Mouse (Mus musculus): ENCODE results near the gene Fam213b.

Gene Fam213b

DNA sequence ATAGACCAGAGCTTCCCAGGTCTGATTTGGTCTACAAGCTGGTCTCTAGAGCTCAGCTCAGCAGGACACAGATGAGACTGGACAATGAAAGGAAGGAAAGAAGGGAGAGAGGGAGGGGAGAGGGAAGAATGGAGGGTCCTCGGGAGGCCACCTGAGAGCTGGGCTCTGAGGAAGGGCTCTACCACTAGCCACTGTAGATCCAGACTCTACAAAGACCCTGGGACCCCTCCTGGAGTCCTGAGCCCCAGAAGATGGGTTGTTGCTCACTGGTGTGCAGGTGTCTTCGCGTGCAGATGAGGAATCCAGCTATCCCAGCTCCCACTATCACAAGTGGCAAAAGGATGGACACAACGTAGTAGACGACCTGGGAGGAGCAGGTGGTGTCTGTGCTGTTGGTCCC is 24.0 kb upstream of the Fam213b start:
- no peak for DNase-seq (ENCODE audit: low spot score in 2 of 2)

DNA sequence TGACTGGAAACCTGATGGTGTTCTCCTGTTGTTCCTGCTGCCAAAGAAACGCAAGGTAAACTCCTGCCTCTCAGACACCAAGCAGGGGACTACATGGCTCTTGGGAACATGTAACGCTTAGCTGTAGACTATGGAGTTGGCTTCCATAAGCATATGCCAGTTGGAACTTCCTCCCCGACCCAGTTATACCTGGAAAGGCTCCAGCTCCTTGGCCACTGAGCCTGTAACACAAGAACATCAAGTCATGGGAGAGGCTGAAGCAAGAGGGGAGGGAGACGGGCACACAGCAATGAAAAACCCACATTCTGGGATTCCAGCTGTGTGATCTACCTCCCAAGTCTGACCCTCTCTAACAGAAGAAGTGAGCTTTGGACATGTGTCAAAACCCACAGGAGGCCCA is 23.4 kb upstream of the Fam213b start:
- no peak for DNase-seq (ENCODE audit: low spot score in 2 of 2)

DNA sequence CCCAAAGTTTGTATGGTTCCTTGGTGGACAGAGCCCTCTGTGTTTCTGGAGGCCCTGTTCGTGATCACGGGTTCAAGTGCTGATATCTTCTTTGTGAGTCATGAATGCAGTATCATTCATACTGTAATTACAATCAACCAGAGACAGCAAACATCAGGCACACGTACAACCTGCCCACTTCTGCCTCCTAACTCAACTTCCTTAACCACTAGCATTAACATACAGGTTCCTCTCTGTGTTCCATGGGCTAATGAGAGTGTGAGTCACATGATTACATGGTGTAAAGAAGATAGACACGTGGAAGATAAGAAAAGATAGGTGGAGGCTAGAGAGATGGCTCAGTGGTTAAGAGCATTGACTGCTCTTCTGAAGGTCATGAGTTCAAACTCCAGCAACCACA is 17.7 kb upstream of the Fam213b start:
- DNase-seq (ENCODE audit: low spot score in 2 of 2), result no peak

DNA sequence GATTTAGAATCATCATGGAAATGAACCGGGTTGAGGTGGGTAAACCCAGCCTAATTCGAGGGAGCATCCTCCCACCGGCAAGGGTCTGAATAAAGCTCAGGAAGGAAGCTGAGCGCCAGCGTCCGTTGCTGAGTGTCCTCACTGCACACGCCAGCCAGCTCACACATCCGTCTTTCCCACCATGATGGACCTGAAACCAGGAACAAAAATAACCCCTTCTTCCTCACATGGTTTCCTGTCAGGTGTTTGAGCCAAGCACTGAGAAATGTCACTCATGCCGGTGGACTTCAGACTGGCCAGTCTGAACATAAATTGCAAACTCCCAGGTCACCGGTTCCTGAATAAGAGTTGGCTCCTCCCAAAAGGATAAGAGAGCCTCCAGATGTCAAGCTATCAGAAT is 16.4 kb upstream of the Fam213b start:
- no peak for DNase-seq (ENCODE audit: low spot score in 2 of 2)

DNA sequence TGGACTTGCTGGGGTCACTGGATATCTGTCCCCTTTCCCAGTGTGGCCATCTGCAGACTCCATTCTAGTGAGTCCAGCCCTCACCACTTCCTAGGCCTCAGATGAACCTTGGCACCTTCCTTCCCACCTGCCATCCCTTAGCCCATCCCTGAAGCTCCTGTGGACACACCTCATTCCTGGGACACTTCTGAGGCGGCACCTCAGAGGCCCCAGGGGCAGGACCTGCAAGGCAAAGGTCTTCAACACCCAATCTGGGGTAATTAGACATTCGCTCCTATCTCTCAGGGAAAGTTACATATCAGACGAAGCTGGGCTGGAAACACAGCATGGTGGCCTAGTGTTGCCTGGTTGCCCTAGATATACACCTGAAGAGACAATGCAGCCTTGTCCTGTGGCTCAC is 15.8 kb upstream of the Fam213b start:
- no peak for DNase-seq (ENCODE audit: low spot score in 2 of 2)

DNA sequence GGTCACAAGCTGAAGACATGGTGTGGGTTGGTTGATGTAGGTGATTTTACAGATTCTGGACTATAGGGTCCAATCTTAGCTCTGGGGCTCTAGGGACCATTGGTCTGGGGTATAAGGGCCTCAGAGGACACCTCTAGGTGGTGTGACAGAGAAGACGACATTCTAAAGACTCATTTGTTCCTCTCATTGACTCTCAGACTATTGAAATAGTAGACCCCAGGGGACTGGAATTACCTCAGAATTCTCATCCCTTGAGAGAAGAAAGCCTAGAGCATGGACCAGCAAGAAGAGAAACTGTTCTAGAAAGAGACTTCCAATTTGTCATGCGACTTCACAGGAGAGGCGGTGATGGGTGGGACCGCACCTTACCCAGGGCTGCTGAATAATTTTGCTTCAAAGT is 15.3 kb upstream of the Fam213b start:
- no peak for DNase-seq (ENCODE audit: low spot score in 2 of 2)

DNA sequence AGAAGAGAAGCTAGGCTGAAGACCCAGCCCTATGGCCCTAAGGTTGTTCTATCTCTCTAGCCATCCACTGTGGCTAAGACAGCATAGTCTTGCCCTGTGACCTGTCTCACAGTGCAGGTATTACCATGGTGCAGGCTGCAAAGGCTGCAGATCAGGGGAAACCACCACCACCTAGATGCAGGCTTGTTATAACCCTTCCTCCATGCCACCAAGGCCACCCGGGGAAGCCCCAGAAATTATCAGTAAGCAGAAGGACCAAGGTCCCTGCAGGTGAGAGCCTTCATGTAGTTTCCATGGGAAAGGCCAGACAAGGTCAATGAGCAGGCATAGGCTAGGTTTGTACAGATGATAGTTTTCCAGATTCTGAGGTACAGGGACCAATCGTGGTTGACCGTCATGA is 14.9 kb upstream of the Fam213b start:
- no peak for DNase-seq (ENCODE audit: low spot score in 2 of 2)

DNA sequence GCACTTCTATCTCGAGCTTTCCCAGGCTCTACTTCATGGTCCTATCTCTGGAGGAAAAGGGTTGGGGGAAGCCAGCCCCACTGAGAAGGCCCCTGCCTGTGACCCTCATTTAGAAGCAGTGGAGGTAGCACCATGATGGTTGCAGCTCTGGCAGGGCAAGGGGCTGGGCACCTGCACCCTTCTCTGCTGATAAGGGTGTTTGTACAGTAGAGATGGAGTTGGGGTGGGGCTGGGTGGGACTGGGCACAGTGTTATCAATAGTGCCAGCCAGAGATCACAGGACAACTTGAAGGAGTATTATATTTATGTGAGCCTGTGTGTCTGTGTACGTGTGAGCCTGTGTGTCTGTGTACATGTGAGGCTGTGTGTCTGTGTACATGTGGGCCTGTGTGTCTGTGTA is 12.7 kb upstream of the Fam213b start:
- DNase-seq (ENCODE audit: low spot score in 2 of 2), result no peak

DNA sequence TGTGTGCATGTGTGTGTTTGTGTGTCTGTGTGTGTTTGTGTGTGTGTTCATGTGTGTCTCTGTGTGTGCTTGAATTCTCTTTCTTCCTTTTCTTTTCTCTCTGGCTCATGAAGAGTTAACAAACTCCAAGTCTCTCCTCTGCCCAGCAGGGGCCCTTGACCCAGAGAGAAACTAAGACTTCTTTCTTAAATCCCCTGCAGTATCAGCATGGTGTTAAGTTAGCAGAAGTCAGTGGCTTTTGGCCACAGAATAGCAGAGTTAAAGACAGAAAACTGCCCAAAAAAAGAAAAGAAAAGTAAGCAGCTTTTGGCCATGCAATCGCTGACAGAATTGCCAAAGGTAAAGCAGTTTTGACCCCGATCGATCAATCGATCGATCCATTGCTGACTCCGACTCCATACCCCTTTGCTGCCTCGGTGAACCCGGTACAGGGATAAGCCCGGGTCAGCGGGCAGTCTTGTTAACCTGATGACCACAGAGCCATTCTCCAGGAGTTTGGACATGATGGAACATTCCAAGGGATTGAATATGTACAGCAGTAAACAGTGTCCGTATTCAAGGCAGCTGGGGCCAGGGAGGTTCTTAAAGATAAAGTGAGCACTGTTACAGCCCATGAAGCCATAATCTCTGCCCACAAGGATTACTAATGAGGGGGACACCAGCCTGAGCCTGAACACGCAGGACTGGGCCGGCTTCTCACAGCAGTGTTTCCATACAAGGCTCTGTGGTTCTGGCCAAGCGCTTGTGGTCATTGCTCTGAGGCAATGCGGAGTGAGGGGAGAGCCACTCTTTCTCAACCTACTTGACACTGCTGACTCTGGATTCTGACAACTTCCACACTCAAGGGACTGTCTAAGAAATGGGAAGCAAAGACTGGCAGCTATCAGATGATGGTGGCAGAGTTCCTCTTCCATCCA is 11.9 kb upstream of the Fam213b start:
- no peak for DNase-seq (ENCODE audit: low spot score in 2 of 2)

DNA sequence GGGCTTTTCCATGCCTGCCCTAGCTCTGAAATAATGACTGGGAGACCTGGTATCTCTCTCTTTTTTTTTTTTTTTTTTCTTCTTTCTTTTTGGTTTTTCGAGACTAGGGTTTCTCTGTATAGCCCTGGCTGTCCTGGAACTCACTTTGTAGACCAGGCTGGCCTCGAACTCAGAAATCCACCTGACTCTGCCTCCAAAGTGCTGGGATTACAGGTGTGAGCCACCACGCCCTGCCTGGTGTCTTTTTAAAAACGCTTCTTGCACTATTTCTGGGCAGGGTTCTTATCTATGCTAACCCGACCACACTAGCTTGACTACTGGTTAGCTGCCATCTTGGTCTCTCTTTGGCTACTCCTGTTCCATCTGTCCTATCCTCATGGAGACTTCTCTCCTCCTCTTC is 9.6 kb upstream of the Fam213b start:
- no peak for DNase-seq (ENCODE audit: low spot score in 2 of 2)

DNA sequence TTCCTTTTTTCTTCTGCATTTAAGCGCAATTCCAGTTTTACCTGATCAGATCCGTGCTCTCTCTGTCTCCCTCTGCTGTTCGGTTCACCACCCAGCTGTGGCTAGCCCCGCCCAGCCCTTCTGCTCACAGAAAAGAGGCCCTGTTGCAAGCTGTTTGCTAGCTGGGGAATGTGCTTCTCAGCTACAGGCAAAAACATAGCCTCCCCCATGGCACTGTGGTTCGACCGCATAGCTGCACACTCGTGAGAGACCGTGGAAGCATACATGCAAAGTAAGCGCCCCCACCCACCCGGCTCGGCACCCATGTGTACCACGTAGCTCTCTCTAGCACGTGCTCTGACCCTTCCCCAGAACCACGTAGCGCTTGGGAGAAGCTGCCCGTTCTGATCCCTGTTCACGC is 8.9 kb upstream of the Fam213b start:
- DNase-seq (ENCODE audit: low spot score in 2 of 2), result peak; percentile 26 to 57

DNA sequence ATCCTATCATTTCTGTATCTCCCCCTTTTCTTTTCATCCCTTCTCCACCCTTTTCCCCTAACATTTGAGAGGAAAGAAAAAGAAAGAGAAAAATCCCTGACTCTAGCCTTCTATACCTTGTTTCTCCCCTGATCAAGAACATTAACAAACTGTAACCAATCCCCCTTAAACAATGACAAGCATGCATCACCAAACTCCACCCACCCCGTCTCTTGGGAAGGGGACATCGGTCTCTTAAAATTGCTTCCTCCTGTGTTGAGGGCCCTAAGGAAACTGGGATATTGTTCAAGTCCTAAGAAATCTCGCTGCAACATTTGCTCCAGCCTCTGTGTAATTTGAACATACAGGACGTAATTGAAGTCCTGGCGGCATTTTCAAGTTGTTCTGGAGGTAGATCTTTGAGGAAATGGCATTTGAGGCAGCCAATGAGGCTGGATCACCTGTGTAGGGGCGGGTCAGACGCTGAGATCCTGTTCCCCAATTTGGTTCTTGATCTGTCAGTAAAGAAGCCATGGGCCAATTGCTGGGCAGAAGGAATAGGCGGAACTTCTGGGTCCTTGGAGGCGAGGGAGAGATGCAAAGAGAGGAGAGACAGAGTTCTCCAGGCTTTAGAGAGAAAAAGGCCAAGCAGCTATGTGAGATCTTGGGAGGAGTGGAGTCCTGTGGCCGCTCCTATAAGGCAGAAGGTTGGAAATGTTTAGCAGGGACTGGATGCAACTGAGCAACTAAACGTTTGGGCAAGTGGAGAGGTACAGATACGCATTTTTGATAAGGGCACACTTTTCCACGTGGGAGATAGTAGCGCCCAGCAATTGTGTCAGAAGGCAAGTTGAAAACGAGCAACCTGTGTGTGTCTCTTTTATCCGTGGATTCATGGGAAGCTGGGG is 5.5 kb upstream of the Fam213b start:
- peak; percentile 86 to 87 for DNase-seq (ENCODE audit: low spot score in 2 of 2)

DNA sequence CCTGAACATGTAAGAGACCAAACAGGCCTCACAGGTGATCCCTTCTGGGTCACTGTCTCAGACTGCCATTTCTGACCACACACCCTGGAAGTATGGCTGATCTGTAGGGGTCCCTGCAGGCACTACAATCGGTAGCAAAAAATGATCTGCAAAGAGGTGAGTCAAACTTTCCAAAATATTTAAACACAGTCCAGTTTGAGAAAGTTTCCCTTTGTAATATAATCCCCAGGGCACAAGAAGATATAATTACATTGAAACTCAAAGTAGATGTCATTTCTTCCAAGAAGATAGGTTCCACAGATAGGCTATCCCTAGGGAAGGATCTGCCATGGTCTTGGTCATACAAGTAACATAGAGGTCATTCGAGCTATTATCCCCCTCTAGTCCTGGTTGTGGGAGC is 3.4 kb upstream of the Fam213b start:
- DNase-seq (ENCODE audit: low spot score in 2 of 2), result no peak

DNA sequence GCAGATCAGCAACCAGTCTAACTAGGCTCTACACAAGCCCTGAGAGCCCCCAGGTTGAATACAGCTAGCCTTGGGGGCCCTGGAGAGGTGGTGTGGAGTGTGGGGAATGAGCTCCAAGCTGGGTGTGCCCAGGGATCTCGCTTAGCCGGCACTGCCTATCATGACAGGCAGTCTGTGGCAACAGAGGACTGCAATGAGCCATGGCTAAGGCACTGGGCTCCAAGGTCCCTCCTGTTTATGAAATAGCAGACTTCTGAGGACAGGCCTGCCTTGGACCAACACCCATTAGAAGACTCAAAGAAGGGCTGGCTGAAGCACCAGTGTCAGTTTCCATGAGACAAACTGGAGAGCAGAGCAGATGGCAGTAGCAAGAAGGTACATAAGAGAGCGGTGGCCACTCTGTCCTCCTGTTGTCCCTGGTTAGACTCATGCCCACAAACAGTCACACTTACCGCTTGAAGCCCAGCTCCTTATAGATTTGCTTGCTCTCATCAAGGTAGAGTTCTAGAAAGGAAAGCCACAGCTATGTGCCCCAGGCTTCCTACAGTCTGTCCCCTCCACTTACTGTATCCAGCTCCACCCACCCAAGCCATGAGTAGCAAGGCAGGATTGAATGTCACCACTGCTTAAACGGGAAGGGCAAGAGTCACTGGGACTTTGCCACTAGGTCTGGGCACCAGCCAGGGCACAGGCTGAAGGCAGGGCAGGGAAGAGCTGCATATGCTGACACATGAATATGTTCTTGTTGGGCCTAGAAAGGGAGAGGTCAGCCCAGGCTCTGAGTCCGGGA is 1.1 kb downstream of the Fam213b start:
- no peak for DNase-seq (ENCODE audit: low spot score in 2 of 2)

DNA sequence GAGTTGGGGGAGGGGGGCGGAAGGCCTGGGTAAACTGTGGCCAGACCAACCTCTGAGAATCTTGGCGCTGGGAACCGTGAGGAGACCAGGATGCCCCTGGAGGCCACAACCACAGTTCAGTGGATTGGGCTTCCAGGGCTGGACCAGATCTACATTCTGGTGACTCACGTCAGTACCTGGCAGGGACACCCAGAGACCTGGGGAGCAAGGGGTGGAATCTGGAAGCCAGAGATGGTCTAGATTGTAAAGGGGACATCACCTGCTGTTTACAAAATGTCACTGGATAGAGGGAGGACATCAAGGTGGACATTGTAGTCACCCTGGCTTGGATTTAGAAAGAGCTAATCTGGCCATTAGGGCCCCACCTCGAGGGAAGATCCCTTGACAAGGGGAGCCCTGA is 3.4 kb downstream of the Fam213b start:
- no peak for DNase-seq (ENCODE audit: low spot score in 2 of 2)

DNA sequence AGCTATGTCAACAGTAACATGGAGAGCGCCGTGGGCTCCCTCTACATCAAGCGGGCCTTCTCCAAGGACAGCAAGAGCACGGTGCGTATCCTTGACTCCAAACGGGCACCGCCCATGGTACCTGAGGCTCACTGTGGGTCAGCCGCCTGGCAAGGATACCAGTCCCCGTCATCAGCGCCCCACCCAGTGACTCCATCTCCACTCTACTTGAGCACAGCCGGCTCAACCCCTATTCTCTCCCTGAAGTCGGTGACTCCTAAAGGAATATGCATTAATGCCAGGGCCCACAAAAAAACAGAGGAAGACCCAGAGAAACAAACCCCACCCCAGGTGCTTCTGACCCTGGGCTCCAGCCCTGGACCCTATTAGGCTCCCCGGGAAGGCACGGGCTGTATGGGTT is 8.0 kb downstream of the Fam213b start:
- DNase-seq (ENCODE audit: low spot score in 2 of 2), result no peak

DNA sequence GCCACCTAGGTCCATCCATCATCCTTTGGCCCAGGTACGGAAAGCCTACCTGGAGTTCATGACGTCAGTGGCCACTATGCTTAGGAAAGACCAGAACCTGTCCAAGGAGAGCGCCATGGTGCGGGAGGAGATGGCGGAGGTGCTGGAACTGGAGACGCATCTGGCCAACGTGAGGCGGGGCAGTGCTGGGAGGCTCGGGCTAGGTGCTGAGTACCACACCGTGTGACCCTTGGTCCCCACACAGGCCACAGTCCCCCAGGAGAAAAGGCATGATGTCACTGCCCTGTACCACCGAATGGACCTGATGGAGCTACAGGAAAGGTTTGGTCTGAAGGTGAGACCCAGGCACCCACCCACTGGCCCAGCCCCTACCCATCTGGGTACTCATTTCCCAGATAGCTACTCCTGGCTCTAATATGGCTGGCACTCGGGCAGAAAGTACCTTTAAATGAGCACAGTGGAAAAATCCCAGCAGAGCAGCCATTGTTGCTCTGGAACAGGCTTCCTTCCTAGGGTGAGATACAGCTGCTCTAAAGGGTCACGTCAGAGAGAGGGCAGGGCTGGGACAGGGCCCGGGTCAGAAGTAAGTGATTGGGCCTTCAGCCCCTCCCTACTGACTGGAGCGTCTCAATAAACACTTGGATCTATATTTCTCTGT is 11.2 kb downstream of the Fam213b start:
- no peak for DNase-seq (ENCODE audit: low spot score in 2 of 2)

DNA sequence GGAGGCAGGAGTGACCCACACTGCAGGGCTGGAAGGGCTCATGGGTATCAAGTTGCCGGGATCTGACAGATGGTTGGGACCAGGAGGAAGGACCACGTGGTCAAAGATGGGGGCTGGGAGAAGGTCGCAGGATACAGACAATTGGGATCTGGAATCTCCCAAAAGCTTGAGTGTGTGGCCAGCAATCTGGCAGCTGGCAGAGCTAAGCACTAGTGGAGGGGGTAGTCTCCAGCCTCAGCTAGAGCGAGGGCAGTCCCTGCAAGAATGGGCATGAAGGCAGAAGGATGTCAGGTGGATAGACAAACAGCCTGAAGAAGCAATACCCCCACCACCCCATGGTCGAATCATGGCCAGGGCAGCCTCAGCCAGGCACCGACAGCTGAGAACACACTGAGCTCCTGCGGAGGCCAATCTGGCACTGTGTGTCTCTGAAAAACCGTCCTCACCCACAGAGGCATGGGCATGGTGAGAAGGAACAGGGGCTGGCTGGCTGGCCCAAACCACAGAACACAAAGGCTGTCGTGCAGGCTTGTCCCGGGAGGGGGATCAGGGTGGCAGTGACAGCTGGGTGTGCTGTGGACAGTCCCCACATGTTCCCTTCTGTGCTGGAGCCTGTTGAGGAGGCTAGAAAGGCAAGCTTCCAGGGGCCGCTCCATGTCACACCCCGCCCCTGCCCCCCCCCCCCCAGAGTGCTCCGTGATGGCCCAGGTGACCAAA is 11.9 kb downstream of the Fam213b start:
- no peak for DNase-seq (ENCODE audit: low spot score in 2 of 2)

DNA sequence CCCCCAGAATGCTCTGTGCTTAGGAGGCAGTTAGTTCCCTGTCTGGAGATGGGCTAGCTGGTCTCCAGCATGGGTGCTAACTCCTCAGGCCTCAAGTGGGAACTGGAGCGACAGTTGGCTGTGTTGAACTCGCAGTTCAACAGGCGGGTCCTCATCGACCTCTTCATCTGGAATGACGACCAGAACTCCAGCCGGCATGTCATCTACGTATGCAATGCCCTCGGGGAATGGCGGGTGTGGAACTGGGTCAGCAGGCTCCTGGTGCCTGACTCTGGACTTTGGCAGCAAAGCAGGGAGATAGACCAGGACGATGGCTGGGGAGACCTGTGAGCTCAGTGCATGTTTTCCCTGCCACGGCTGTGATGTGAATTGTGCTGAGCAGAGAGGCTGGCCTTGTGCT is 13.5 kb downstream of the Fam213b start:
- DNase-seq (ENCODE audit: low spot score in 2 of 2), result no peak

DNA sequence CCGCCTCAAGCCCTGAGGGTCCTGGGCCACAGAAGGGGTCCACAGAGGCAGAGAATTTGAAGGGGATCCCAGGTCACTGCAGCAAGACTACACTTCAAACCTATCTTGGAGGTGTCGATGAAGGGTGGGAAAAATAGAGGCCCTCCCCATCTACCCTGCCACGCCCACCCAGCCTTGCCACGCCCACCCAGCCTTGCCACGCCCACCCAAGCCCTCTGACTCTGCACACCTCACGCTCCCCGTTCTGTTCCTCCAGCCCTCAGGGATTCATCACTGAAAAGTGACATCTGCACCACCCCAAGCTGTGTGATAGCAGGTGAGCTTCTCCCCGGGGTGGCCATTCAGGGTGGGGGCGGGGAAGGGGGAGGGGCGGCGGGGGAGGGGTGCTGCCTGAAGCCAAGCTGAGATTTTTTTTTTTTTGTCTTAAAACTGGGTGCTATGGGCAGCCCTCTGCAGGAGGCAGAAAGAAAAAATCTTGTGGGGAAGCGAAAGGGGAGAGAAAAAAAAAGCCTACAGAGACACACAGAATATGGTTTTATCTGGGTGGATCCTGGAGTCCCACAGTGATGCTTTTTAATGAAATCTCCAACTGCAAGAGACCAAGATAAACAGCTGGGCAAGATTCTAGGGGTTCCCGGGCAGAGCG is 16.8 kb downstream of the Fam213b start:
- no peak for DNase-seq (ENCODE audit: low spot score in 2 of 2)

All from natural killer cell, adult 2 months (primary cell).